11 mouse cellular contexts compared by ENCODE assay signal in the genomic region with DNA sequence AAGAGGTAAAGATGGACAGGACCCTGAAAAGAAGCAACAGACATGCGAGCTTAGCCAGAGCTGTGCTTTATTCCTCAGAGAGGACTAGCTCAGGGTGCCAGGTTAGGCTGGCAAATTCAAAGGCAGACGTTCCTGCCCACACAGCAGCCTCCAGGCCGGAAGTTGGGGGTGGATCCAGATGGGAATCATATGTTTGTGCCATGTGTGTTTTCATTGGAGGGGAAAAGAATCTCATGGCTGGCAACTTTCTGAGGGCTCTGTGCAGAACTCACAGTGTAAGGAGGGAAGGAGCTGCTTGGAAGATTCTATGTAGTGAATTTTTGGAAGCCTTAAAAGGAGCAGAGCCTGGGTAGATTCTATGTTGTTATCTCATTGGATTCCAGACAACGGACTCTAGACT.
DNase-seq lines count a peak whose midpoint lies in the region; TF ChIP-seq lines count a peak whose summit lies in the region.
"Had no signal": no experiment of that assay in that cellular context is flagged by ENCODE, and none has a peak within 500 bp of the region (broad histone marks: within the 10 kb centered on the region; RNA-seq: fewer than 3 reads in every experiment).

No protein-coding gene starts in this region.

- H3K4me1 ChIP-seq in cortical plate, adult 2 months (ENCODE audit: control insufficient read depth, insufficient read depth, low read length), result peaks cover 2% of the 10 kb centered on the region; the same call in 1 of the 2 replicates
- no peaks in the 10 kb centered on the region for H3K4me1 ChIP-seq in heart, embryonic 10.5 days
- H3K4me1 ChIP-seq: liver, embryonic 12.5 days had no signal

- WGBS in heart, embryonic 10.5 days, result 55% methylated on average over 4 of the region's 4 CpGs

- no peaks in the 10 kb centered on the region for H3K36me3 ChIP-seq in heart, embryonic 10.5 days
- H3K36me3 ChIP-seq: liver, embryonic 12.5 days had no signal

- intact Hi-C loops in left cerebral cortex, postnatal 25 days (cut with DNase I), result loop anchor here (1.0 to 5.0 kb wide), 3 partner anchors 84 to 391 kb away; no protein-coding TSS in a partner anchor

- no peaks in the 10 kb centered on the region for H3K9me3 ChIP-seq in heart, embryonic 10.5 days
- H3K9me3 ChIP-seq: liver, embryonic 12.5 days had no signal

- H3K27me3 ChIP-seq in heart, embryonic 10.5 days (ENCODE audit: insufficient read depth, poor library complexity, severe bottlenecking), result no peaks in the 10 kb centered on the region
- H3K27me3 ChIP-seq: liver, embryonic 12.5 days had no signal

- peak overlapping the region; percentile 81; the same call in 1 of the 2 replicates for H3K27ac ChIP-seq in cortical plate, adult 2 months (ENCODE audit: insufficient read depth, low read length)
- peak overlapping the region; percentile 51; the same call in 1 of the 2 replicates for H3K27ac ChIP-seq in layer of hippocampus, adult 2 months
- H3K27ac ChIP-seq in heart, embryonic 10.5 days, result no peak overlapping the region
- H3K27ac ChIP-seq: liver, embryonic 12.5 days had no signal

- no peak for TF ChIP-seq CTCF in cortical plate, adult 2 months (IDR thresholded peaks at IDR 0.05; ENCODE audit: extremely low read depth, insufficient read depth, low read length)
- no peak for TF ChIP-seq CTCF in layer of hippocampus, adult 2 months (conservative IDR thresholded peaks at IDR 0.05)

- DNase-seq in embryo, embryonic 10.5 days (ENCODE audit: low spot score), result peak; percentile 2
- DNase-seq in embryo, embryonic 10 days (ENCODE audit: low spot score), result no peak
- DNase-seq in layer of hippocampus, adult 2 months (ENCODE audit: low spot score in 2 of 2), result peak; percentile 81 to 84
- DNase-seq in left cerebral cortex, postnatal 25 days (ENCODE audit: low spot score in 2 of 2), result peak; percentile 72 to 96
- DNase-seq in thymus, postnatal 25 days, result no peak
- DNase-seq in heart, embryonic 10.5 days (ENCODE audit: low spot score), result no peak
- DNase-seq in cerebellum, adult 9-11 months, result no peak
- DNase-seq: adrenal gland, postnatal 10 days; kidney, adult 18-20 months had no signal

- H3K4me3 ChIP-seq in cortical plate, adult 2 months (ENCODE audit: insufficient read depth, low read length), result no peak overlapping the region
- H3K4me3 ChIP-seq in layer of hippocampus, adult 2 months, result no peak overlapping the region
- no peak overlapping the region for H3K4me3 ChIP-seq in heart, embryonic 10.5 days
- H3K4me3 ChIP-seq: liver, embryonic 12.5 days had no signal

- TF ChIP-seq POLR2A in cortical plate, adult 2 months (IDR thresholded peaks at IDR 0.05; ENCODE audit: extremely low read depth, insufficient read depth, low read length), result no peak

Comparison
In these comparisons a context has a peak if more than half of its experiments do, and no peak if none do; other contexts are left out.
1. DNase-seq: peak in embryo, embryonic 10.5 days (single experiment), layer of hippocampus, adult 2 months (2 of 2) and left cerebral cortex, postnatal 25 days (2 of 2); none in embryo, embryonic 10 days (single experiment), thymus, postnatal 25 days (single experiment), heart, embryonic 10.5 days (single experiment) and cerebellum, adult 9-11 months (single experiment).